Mouse (Mus musculus) layer of hippocampus, adult 18-20 months (tissue): Measurements from ENCODE around the gene Lim2. TPM values are rescaled to one million over a fixed set of nuclear protein-coding genes. Genes with fewer than 3 reads are reported as not detected.
"Not testable (repeated sequence)": the region's sequence is repeated elsewhere in the genome, so short reads cannot be mapped to it uniquely, and the experiment has no call there.

Experiments used
- DNase-seq, 2 experiments: peaks; one replicate each; pipeline ENCODE4 v3.0.0; 2022; ENCODE audit warnings: low spot score in 2 of 2
- long read RNA-seq: library from polyadenylated mRNA; stranded (forward); transcript quantifications from one replicate; pipeline ENCODE4 v2.0.0, GENCODE M21; 2021
- total RNA-seq, 2 experiments: library from RNA; stranded (reverse); gene quantifications; 2 replicates each; pipeline ENCODE4 v1.2.3; 2021

Gene Lim2
- not detected for total RNA-seq
- long read RNA-seq: 0 reads

DNA sequence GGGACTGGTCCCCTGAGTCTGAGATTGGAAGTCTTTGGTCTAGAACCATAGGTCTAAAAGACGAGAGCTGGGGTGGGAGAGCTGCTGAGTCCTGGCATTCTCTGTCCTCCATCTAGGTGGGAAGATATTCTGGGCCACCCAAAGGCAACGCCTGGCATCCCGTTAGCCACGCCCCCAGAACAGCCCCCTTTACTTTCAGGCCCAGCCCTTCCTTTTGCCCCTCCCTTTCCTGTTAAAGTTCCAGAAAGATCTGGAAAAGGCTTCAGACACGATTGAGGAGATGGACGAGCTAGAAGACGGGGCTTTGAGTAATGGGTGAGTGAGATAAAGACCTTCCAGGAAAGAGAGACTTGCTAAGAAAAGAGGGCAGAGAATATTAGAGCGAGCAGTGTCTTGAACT, at the start of gene Lim2:
Gene Lim2 (plus strand): TSS at position 265 of the 400 bp plus-strand sequence.
- DNase-seq: no peak

DNA sequence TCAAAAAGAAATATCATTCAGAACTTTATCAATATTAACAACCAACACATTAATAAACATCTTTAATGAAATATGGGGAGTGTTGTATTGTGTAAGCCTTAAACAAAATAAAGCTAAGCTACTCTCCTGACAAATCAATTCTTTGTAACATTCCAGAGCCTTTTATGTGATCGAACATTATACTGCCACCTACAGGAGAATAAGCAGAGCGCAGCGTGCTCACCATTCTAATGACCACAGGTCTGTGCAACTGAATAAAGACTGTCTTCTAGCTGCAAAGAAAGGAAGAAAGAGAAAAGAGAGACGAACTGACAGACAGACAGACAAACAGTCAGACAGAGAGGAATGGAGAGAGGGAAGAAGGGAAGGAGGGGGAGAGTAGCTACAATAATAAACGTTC, 49.2 kb upstream of the Lim2 start:
- peak in 1 of 2 experiments; percentile 62 for DNase-seq

DNA sequence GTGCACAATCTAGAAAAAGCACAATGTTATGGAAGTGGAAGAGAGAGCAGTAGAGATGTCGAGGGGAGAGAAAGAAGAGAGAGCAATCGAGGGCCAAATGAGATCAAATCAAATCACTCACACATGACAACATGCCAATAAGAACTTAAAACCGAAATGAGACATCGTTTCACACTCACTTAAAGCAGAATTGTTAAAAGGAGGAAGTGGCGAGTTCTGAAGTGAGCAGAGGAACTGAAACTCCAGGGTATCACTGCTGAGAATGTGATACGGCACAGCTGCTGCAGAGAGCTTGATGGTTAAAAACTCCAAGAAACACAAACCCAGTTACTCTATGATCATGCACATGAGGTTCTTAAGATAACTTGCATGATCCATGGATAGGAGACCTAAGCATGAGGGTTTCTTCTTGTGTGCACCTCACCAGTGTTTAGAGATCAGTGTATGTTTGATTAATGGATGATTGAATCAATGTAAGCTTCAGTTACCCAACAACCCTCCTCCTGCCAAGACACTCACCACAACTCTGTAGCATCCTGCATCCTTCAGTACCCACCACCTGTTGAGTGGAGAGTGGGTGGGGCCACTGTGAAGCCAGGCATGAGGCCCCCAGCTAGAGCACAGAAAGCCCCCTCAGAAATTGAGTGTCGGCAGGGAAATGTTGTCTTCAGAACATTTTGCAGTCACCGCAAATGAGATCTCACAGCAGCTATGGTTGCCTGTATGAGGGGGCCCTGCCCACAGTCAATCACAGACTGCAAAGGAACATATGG, 34.9 kb upstream of the Lim2 start:
- DNase-seq: no peak

GRCm38 (mm10) chr7:43399501-43399900, 28.0 kb upstream of the Lim2 start:
- no peak for DNase-seq

- DNase-seq: no peak
These were observed 24.8 kb upstream of the Lim2 start for GRCm38 (mm10) chr7:43402718-43403117.

DNA sequence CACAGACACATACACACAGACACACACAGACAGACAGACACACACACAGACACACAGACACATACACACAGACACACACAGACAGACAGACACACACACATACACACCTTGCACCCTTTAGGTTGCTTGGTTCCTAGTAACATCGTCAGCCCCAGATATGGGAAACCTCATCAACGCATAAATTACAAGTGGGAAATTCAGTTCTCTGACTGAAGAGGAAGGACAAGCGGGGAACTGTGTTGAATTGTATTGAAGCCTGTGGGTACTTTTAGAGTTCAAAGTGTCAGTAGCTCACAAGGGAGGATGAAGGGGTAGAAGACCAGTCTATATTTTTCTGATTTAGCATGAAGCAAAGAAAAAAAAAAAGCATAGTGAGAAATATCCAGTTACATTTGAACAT, 19.9 kb upstream of the Lim2 start:
- no peak for DNase-seq

GRCm38 (mm10) chr7:43408131-43408553, 19.3 kb upstream of the Lim2 start, which contains the start of gene Siglecg:
Gene Siglecg (plus strand): TSS chr7:43408204.
- no peak for DNase-seq

- no peak for DNase-seq
These were observed 18.4 kb upstream of the Lim2 start for GRCm38 (mm10) chr7:43409084-43409483.

GRCm38 (mm10) chr7:43411724-43412123, 15.7 kb upstream of the Lim2 start:
- DNase-seq: not testable (repeated sequence)

DNA sequence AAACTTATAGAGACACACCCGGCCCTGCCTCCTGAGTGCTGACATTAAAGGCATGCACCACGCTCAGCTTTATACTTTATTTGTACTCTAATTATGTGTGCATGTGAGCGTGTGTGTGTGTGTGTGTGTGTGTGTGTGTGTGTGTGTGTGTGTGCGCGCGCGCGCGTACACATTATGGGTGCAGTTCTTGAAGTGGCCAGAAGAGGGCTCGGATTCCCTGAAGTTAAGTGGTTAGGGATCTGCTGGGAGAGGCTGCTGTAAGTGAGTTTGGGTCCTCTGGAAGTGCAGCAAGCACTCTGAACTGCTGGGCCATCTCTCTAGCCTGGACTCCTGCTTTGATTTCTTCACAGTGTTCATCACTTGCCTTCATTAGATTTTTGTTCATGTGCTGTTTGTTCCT, 10.2 kb upstream of the Lim2 start:
- DNase-seq: no peak

GRCm38 (mm10) chr7:43422995-43423617, 4.4 kb upstream of the Lim2 start:
- peak; percentile 76 to 90 for DNase-seq

DNA sequence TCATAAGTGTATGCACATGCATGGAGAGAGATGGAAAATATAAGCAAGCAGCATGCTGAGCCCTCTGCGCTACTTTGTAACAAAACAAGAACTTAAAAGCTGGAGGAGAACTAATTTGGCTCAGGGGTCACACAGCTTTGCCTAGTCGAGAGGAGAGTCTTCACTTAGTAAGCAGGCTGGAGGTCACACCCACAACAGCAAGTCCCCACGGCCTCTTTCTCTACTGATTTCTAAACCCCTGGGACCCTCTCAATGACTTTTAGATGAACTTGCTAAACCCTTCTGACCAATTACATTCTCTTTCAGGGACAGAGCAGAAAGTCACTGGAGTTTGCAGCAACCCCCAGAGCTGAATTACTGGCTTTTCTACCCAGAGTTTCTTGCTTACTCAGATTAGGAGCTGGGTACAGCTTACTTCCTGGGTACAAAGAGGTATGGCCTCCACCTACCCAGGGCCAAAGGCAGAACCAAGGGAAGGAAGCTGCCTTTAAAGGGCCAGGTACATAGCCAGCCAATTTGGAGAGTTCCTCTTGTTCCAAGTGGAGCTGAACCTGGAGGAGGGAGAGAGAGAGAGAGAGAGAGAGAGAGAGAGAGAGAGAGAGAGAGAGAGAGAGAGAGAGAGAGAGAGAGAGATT, 3.4 kb upstream of the Lim2 start:
- DNase-seq: no peak

GRCm38 (mm10) chr7:43429500-43429899, 2.0 kb downstream of the Lim2 start:
- DNase-seq: no peak

GRCm38 (mm10) chr7:43432891-43433290, 5.4 kb downstream of the Lim2 start:
- no peak for DNase-seq

DNA sequence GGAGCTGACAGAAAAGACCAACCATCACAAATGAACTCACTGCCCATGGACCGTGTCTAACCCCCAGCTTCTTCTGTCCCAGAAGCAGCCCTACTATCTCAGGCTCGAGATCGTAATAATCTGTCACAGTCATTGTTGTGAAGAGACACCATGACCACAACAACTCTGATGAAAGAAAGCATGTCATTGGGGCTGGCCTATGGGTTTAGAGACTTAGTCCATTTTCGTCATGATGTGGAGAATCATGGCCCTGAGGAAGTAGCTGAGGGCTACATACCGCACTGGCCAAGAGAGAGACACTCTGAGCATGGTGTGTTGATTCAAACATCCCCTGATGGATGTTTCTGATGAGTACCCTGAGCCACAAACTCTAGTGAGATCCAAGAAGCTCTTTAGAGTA, 7.2 kb downstream of the Lim2 start:
- DNase-seq: no peak

DNA sequence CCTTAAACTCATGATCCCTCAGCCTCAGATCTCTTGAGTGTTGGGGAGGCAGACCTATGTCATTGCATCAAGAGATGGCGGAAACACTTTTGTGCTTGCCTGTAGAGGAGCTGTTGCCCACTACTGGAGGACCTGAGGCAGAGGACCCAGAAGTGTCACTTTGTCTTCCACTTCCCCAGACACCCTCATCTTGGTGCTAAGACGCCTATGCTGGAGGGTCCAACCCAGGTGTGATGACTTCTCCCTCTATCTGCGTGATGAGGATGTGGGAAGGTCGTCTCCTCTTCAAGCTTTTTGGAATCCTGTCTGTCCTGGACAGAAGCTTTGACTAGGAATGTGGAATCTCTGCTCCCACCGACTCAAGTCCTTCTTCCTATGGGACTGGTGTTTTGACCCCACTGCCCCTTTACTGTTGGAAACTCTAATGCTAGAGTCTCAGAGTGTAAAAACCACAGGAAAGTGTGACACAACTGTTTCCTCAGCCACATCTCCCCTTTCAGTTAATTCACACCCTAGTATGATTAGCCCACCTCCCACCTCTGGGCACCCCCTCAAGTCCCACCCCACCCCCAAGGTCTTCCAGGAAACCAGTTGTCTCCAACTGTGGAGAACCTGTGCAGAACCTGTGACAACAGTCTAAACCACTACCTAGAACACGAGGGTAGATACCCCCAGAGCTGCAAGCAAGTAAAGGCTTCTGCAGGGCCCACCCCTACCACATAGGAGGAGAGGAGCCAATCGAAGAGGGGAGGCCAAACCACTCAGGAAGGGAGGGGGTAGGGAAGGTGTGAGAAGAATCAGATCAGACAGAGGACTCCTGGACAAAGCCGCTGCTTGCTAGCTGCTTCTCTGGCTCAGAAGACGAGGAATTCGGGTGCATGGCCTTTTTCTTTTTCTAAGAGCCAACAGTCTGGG, 9.1 kb downstream of the Lim2 start, which contains the start of gene Nkg7:
Gene Nkg7 (plus strand): TSS at position 733 of the 915 bp plus-strand sequence.
- DNase-seq: no peak

DNA sequence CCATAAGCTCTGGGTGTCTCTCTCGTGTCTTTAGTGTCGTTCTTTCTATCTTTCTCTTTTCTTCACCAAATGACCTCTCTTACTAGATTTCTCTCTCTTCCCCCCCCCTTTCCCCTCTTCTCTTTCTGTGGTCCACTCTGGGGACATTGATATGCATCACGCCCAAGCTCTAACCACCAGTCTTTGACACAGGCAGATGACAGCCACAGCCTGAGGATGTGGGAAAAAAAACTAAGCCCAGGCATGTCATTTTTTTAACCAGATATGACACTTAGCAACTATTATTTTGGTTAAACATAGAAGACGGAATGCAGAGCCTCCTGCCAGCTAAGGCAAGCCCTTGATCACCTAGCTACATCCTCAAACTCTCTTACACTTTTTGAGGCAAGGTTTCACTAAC, 11.1 kb downstream of the Lim2 start:
- no peak for DNase-seq

GRCm38 (mm10) chr7:43440482-43440881, 13.0 kb downstream of the Lim2 start, which contains the start of gene Cldnd2:
Gene Cldnd2 (plus strand): TSS chr7:43440782.
- no peak for DNase-seq

DNA sequence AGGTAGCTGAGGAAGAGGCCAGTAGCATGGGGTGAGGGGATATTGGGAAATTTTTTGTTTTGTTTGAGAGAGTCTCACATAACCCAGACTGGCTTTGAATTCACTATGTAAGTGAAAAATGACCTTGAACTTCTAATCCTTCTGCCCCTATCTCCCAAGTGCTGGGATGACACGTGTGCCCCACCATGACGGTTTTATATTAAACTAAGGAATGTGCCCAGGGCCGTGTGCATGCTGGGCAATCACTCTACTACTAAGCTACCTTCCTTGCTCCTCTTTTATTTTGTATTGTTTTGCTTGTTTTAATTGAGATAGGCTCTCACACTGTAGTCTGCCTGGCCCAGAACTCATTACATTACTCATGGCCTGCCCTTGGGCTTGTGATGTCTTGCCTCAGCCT, 13.6 kb downstream of the Lim2 start:
- DNase-seq: no peak

- DNase-seq: no peak
These were observed 15.2 kb downstream of the Lim2 start for GRCm38 (mm10) chr7:43442684-43443083.
